10 mouse cellular contexts compared by ENCODE assay signal in the genomic region with DNA sequence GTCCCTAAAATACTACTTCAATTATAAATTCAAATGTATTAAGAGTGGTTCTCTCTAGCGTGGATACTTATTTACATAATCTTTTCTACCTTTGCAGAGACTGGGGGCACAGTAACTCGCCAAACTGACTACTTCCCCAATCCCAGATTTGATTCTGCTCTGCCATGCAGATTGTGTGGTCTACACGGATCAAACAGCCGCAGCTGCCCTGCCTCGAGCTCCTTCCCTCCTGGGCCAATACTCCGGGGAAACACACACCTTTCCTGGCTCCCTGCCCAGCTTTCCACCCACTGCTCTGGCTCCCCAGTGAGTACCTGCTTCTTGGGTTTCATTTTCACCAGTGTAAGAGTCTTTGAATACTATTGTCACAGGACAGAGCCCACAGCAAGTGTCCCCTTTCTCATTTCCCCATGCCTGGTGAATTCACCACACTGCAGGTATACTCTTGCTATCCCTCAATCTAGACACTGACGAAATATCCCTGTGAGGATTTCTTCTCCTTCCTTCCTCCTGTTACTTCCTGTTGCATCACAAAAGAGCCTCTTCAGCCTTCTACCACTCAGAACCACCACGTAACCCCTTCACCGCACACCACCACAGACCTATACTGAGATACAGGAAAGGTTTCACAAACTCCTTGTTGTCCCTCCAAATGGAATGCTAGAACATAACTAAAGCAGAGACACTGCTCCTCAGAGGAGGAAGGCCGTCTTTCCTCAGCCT.
DNase-seq lines count a peak whose midpoint lies in the region; ATAC-seq and TF ChIP-seq lines count a peak whose summit lies in the region.
"Had no signal": no experiment of that assay in that cellular context is flagged by ENCODE, and none has a peak within 500 bp of the region (broad histone marks: within the 10 kb centered on the region; RNA-seq: fewer than 3 reads in every experiment).

No protein-coding gene starts in this region.

- H3K27me3 ChIP-seq in intestine, embryonic 15.5 days (replicated peaks), result no peaks in the 10 kb centered on the region
- no peaks in the 10 kb centered on the region for H3K27me3 ChIP-seq in intestine, postnatal 0 days (replicated peaks; ENCODE audit: control insufficient read depth, insufficient read depth, low read length)
- no peaks in the 10 kb centered on the region for H3K27me3 ChIP-seq in hindbrain, embryonic 11.5 days (ENCODE audit: control insufficient read depth, insufficient read depth, low read length)

- intact Hi-C loops in gastrocnemius, adult 2 months (cut with DNase I), result no loop called here

- no peak overlapping the region for H3K27ac ChIP-seq in intestine, embryonic 15.5 days
- H3K27ac ChIP-seq in intestine, postnatal 0 days (ENCODE audit: low read depth, low read length), result no peak overlapping the region
- no peak overlapping the region for H3K27ac ChIP-seq in gastrocnemius, adult 2 months
- H3K27ac ChIP-seq in hindbrain, embryonic 11.5 days (ENCODE audit: low read depth, low read length), result no peak overlapping the region

- H3K4me1 ChIP-seq in intestine, embryonic 15.5 days (replicated peaks), result no peaks in the 10 kb centered on the region; the same call in 1 of the 2 replicates
- no peaks in the 10 kb centered on the region for H3K4me1 ChIP-seq in intestine, postnatal 0 days (replicated peaks; ENCODE audit: control insufficient read depth, insufficient read depth, low read length)
- no peaks in the 10 kb centered on the region for H3K4me1 ChIP-seq in hindbrain, embryonic 11.5 days (replicated peaks; ENCODE audit: control insufficient read depth, insufficient read depth, low read length)

- no peaks in the 10 kb centered on the region for H3K36me3 ChIP-seq in intestine, embryonic 15.5 days
- H3K36me3 ChIP-seq in intestine, postnatal 0 days (ENCODE audit: control insufficient read depth, insufficient read depth), result no peaks in the 10 kb centered on the region
- no peaks in the 10 kb centered on the region for H3K36me3 ChIP-seq in hindbrain, embryonic 11.5 days (ENCODE audit: control insufficient read depth, insufficient read depth, low read length)

- peak; percentile 82 for DNase-seq in A20 (ENCODE audit: low read depth, low spot score)
- DNase-seq in gonadal fat pad, adult 2 months (ENCODE audit: low read depth), result peak; percentile 17
- DNase-seq in lung, postnatal 10 days, result peak; percentile 68
- DNase-seq in gastrocnemius, adult 2 months, result no peak
- no peak for DNase-seq in hindbrain, embryonic 11.5 days (ENCODE audit: low spot score)
- no peak for DNase-seq in thymus, postnatal 0 days (ENCODE audit: low spot score)
- DNase-seq: adrenal gland, postnatal 36 days had no signal

- no peak overlapping the region for H3K4me3 ChIP-seq in intestine, embryonic 15.5 days (replicated peaks)
- H3K4me3 ChIP-seq in intestine, postnatal 0 days (ENCODE audit: low read depth, low read length), result no peak overlapping the region
- no peak overlapping the region for H3K4me3 ChIP-seq in gastrocnemius, adult 2 months
- no peak overlapping the region for H3K4me3 ChIP-seq in hindbrain, embryonic 11.5 days (ENCODE audit: low read depth, low read length)

- no peak overlapping the region for H3K4me2 ChIP-seq in intestine, embryonic 15.5 days (replicated peaks)
- no peak overlapping the region for H3K4me2 ChIP-seq in intestine, postnatal 0 days (replicated peaks; ENCODE audit: low read depth)
- no peak overlapping the region for H3K4me2 ChIP-seq in hindbrain, embryonic 11.5 days (replicated peaks; ENCODE audit: low read depth, low read length)

- WGBS in intestine, embryonic 15.5 days, result 53% methylated on average over 10 of the region's 10 CpGs
- 52% methylated on average over 10 of the region's 10 CpGs for WGBS in intestine, postnatal 0 days
- 76% methylated on average over 10 of the region's 10 CpGs for WGBS in hindbrain, embryonic 11.5 days

- H3K9me3 ChIP-seq in intestine, embryonic 15.5 days, result no peaks in the 10 kb centered on the region
- H3K9me3 ChIP-seq in intestine, postnatal 0 days (ENCODE audit: control insufficient read depth), result no peaks in the 10 kb centered on the region
- H3K9me3 ChIP-seq in hindbrain, embryonic 11.5 days (ENCODE audit: control insufficient read depth, low read length), result no peaks in the 10 kb centered on the region

- H3K9ac ChIP-seq in intestine, embryonic 15.5 days, result no peak overlapping the region
- H3K9ac ChIP-seq in intestine, postnatal 0 days (ENCODE audit: low read depth, low read length), result no peak overlapping the region
- H3K9ac ChIP-seq in hindbrain, embryonic 11.5 days (ENCODE audit: low read depth, low read length), result no peak overlapping the region

- 0 out of 2 replicates have a peak, but pooled peaks have one; percentile 25 for ATAC-seq in intestine, embryonic 15.5 days
- no peak for ATAC-seq in intestine, postnatal 0 days
- ATAC-seq in hindbrain, embryonic 11.5 days (ENCODE audit: low FRiP score), result no peak
- ATAC-seq: hindbrain, embryonic 16.5 days had no signal

- TF ChIP-seq CTCF in intestine, postnatal 0 days (IDR thresholded peaks at IDR 0.05; ENCODE audit: low read depth), result no peak
- no peak for TF ChIP-seq CTCF in gastrocnemius, adult 2 months (IDR thresholded peaks at IDR 0.05)

Comparison
In these comparisons a context has a peak if more than half of its experiments do, and no peak if none do; other contexts are left out.
1. DNase-seq: peak in A20 (single experiment), gonadal fat pad, adult 2 months (single experiment) and lung, postnatal 10 days (single experiment); none in gastrocnemius, adult 2 months (single experiment), hindbrain, embryonic 11.5 days (single experiment) and thymus, postnatal 0 days (single experiment).